Mouse (Mus musculus) testis, adult 10 weeks (tissue): ENCODE results near the gene Tmem176a. TPM values are rescaled to one million over a fixed set of nuclear protein-coding genes. Genes with fewer than 3 reads are reported as not detected.

ENCODE experiments used
- polyA plus RNA-seq: library from polyadenylated mRNA; stranded (reverse); fragments of 350-450 nt; fragmentation: Illumina TruSeq; extraction: RNeasy Lipid Tissue Mini Kit (QIAGEN cat#74804); gene quantifications from one replicate; pipeline ENCODE4 v1.2.3, GENCODE M21; 2014; ENCODE audit warnings: low read depth, low replicate concordance

The Tmem176a gene
- polyA plus RNA-seq, result 14.7 TPM

GRCm38 (mm10) chr6:48840371-48840969, at the start of gene Tmem176a:
TSS of gene Tmem176a (plus strand) at chr6:48840919.

GRCm38 (mm10) chr6:48840973-48841625, 380 bp downstream of the Tmem176a start, which contains the start of gene Tmem176b:
TSS of gene Tmem176b (minus strand) at chr6:48841496.

GRCm38 (mm10) chr6:48872596-48872995, 31.9 kb downstream of the Tmem176a start, which contains the start of gene Aoc1:
TSS of gene Aoc1 (plus strand) at chr6:48872896.

Other genes with a start within 250 kb of the Tmem176a start
- gene Repin1, start 247.0 kb upstream of the Tmem176a start, polyA plus RNA-seq, result 3.5 TPM
- not detected for gene Gm44965, start 247.0 kb upstream of the Tmem176a start, polyA plus RNA-seq
- gene Zfp775, start 238.9 kb upstream of the Tmem176a start, polyA plus RNA-seq, result 0.14 TPM
- gene AI854703, start 214.2 kb upstream of the Tmem176a start, polyA plus RNA-seq, result 0.06 TPM
- gene Gimap8, start 193.7 kb upstream of the Tmem176a start, polyA plus RNA-seq, result 0.24 TPM
- 0.50 TPM for gene Gimap9, start 164.8 kb upstream of the Tmem176a start, polyA plus RNA-seq
- gene Gimap4, start 156.4 kb upstream of the Tmem176a start, polyA plus RNA-seq, result 2.3 TPM
- 1.6 TPM for gene Gimap6, start 132.7 kb upstream of the Tmem176a start, polyA plus RNA-seq
- not detected for gene Gm28053, start 122.3 kb upstream of the Tmem176a start, polyA plus RNA-seq
- gene Gimap7, start 122.3 kb upstream of the Tmem176a start, polyA plus RNA-seq, result not detected
- not detected for gene Gimap1, start 101.9 kb upstream of the Tmem176a start, polyA plus RNA-seq
- 0.28 TPM for gene Gimap5, start 94.7 kb upstream of the Tmem176a start, polyA plus RNA-seq
- gene Gimap3, start 70.1 kb upstream of the Tmem176a start, polyA plus RNA-seq, result 0.25 TPM
- gene Tmem176b, start 577 bp downstream of the Tmem176a start, polyA plus RNA-seq, result 7.9 TPM
- gene Aoc1, start 32.0 kb downstream of the Tmem176a start, polyA plus RNA-seq, result not detected
- gene 1600015I10Rik, start 89.0 kb downstream of the Tmem176a start, polyA plus RNA-seq, result not detected
- gene Doxl2, start 134.0 kb downstream of the Tmem176a start, polyA plus RNA-seq, result not detected
- not detected for gene Svs1, start 145.9 kb downstream of the Tmem176a start, polyA plus RNA-seq
- 0.11 TPM for gene Gpnmb, start 195.6 kb downstream of the Tmem176a start, polyA plus RNA-seq
- 16.2 TPM for gene Malsu1, start 232.9 kb downstream of the Tmem176a start, polyA plus RNA-seq